Mouse (Mus musculus): ENCODE data around the gene Phtf1.

The Phtf1 gene

GRCm38 (mm10) chr3:104020101-104020500, 52.2 kb downstream of the Phtf1 start:
- no peak for DNase-seq

- peak; percentile 45 for DNase-seq
Measured at GRCm38 (mm10) chr3:104026938-104027337, 59.0 kb downstream of the Phtf1 start.

- no peak for DNase-seq
Measured at GRCm38 (mm10) chr3:104032086-104032485, 64.2 kb downstream of the Phtf1 start.

GRCm38 (mm10) chr3:104032747-104033146, 64.8 kb downstream of the Phtf1 start:
- DNase-seq, result no peak

- DNase-seq, result no peak
Measured at GRCm38 (mm10) chr3:104059001-104059622, 91.2 kb downstream of the Phtf1 start.

- DNase-seq, result no peak
Measured at GRCm38 (mm10) chr3:104069395-104069794, 101.5 kb downstream of the Phtf1 start.

All from kidney, adult 9 months (tissue).